Mouse (Mus musculus) skeletal muscle tissue, adult 2 months (tissue): ENCODE measurements around the gene Map10.
A peak's percentile ranks its signal among the peaks of the same experiment; 100 is the strongest.

Source experiments
- DNase-seq: peaks from one replicate; pipeline ENCODE4 v3.0.0-alpha.2; 2012; ENCODE audit warnings: low read depth, low spot score

Map10 gene

GRCm38 (mm10) chr8:125669700-125670195, at the start of gene Map10:
Gene Map10 (plus strand): TSS chr8:125669818.
- DNase-seq, result peak; percentile 86

- DNase-seq, result no peak
These were observed 49.3 kb upstream of the Map10 start for GRCm38 (mm10) chr8:125620301-125620700.

GRCm38 (mm10) chr8:125624287-125624686, 45.3 kb upstream of the Map10 start:
- DNase-seq, result no peak

GRCm38 (mm10) chr8:125626381-125626780, 43.2 kb upstream of the Map10 start:
- no peak for DNase-seq

GRCm38 (mm10) chr8:125628834-125629233, 40.8 kb upstream of the Map10 start:
- DNase-seq, result no peak

GRCm38 (mm10) chr8:125638411-125639058, 31.1 kb upstream of the Map10 start:
- DNase-seq, result no peak

GRCm38 (mm10) chr8:125639631-125640030, 30.0 kb upstream of the Map10 start:
- DNase-seq, result no peak

GRCm38 (mm10) chr8:125640766-125641165, 28.9 kb upstream of the Map10 start:
- no peak for DNase-seq

- no peak for DNase-seq
These were observed 27.8 kb upstream of the Map10 start for GRCm38 (mm10) chr8:125641808-125642207.

- no peak for DNase-seq
These were observed 23.7 kb upstream of the Map10 start for GRCm38 (mm10) chr8:125645757-125646478.

- no peak for DNase-seq
These were observed 20.2 kb upstream of the Map10 start for GRCm38 (mm10) chr8:125649447-125649846.

GRCm38 (mm10) chr8:125654821-125655220, 14.8 kb upstream of the Map10 start:
- no peak for DNase-seq

GRCm38 (mm10) chr8:125658508-125658907, 11.1 kb upstream of the Map10 start:
- no peak for DNase-seq

- no peak for DNase-seq
These were observed 10.7 kb upstream of the Map10 start for GRCm38 (mm10) chr8:125658926-125659325.

- no peak for DNase-seq
These were observed 9.2 kb upstream of the Map10 start for GRCm38 (mm10) chr8:125660397-125660796.

- peak; percentile 10 for DNase-seq
These were observed 7.5 kb upstream of the Map10 start for GRCm38 (mm10) chr8:125661958-125662668.

- peak; percentile 15 for DNase-seq
These were observed 7.0 kb upstream of the Map10 start for GRCm38 (mm10) chr8:125662669-125663048.

- no peak for DNase-seq
These were observed 4.3 kb upstream of the Map10 start for GRCm38 (mm10) chr8:125665183-125665875.

GRCm38 (mm10) chr8:125665876-125666186, 3.8 kb upstream of the Map10 start:
- DNase-seq, result no peak

- peak; percentile 35 for DNase-seq
These were observed 3.4 kb upstream of the Map10 start for GRCm38 (mm10) chr8:125666201-125666600.

- no peak for DNase-seq
These were observed 2.4 kb upstream of the Map10 start for GRCm38 (mm10) chr8:125667248-125667647.

GRCm38 (mm10) chr8:125669159-125669699, 389 bp upstream of the Map10 start:
- no peak for DNase-seq
